Mouse (Mus musculus) ES-E14 (cell line): ENCODE data around the gene Olfr869. TPM values are rescaled to one million over a fixed set of nuclear protein-coding genes. Genes with fewer than 3 reads are reported as not detected.

ENCODE experiments used
- DNase-seq: peaks from one replicate; pipeline ENCODE4 v3.0.0-alpha.2; 2013; ENCODE audit warnings: low read depth, low spot score
- H3K27ac ChIP-seq: 2 replicates; pipeline ENCODE4 v1.5.1; 2012; ENCODE audit warnings: low read depth, mild to moderate bottlenecking, low read length, moderate library complexity, mixed read lengths; ENCODE audit not compliant: poor library complexity, insufficient read depth, severe bottlenecking
- H3K36me3 ChIP-seq: 2 replicates; pipeline ENCODE4 v1.6.1; 2012; ENCODE audit warnings: mild to moderate bottlenecking, low read length, moderate library complexity, mixed read lengths; ENCODE audit not compliant: control insufficient read depth, poor library complexity, insufficient read depth, severe bottlenecking
- H3K4me1 ChIP-seq, 2 experiments: fragments of 150-350 bp in 1 of 2; sonication (generic) in 1 of 2; 2 replicates each; pipeline ENCODE4 v1.6.1; 2012; ENCODE audit warnings: low read length in 2 of 2, mild to moderate bottlenecking in 1 of 2, mixed read lengths in 1 of 2; ENCODE audit not compliant: control insufficient read depth in 2 of 2, insufficient read depth in 2 of 2, poor library complexity in 1 of 2
- H3K4me3 ChIP-seq, 2 experiments: fragments of 150-350 bp in 1 of 2; sonication (generic) in 1 of 2; 2 replicates each; pipeline ENCODE4 v1.5.1; 2012; ENCODE audit warnings: low read length in 2 of 2, low read depth in 1 of 2, mild to moderate bottlenecking in 1 of 2, mixed read lengths in 1 of 2; ENCODE audit not compliant: insufficient read depth in 1 of 2, poor library complexity in 1 of 2, severe bottlenecking in 1 of 2
- H3K9ac ChIP-seq: 2 replicates; pipeline ENCODE4 v1.6.1; 2012; ENCODE audit warnings: low read depth, mild to moderate bottlenecking, low read length, mixed read lengths; ENCODE audit not compliant: poor library complexity, insufficient read depth, severe bottlenecking
- H3K9me3 ChIP-seq: fragments of 150-350 bp; sonication (generic); 2 replicates; pipeline ENCODE4 v1.6.1; 2012; ENCODE audit warnings: low read depth, mild to moderate bottlenecking, low read length; ENCODE audit not compliant: control insufficient read depth, insufficient read depth
- CHD2 ChIP-seq: IDR thresholded peaks from 2 replicates; pipeline ENCODE4 v1.6.1; 2014; ENCODE audit warnings: mild to moderate bottlenecking, low read depth, low read length, inconsistent platforms
- HCFC1 ChIP-seq: IDR thresholded peaks from 2 replicates; pipeline ENCODE4 v1.6.1; 2012; ENCODE audit warnings: low read length, inconsistent platforms, borderline replicate concordance; ENCODE audit not compliant: insufficient read depth
- MAFK ChIP-seq: IDR thresholded peaks from 2 replicates; pipeline ENCODE4 v1.6.1; 2014; ENCODE audit warnings: mild to moderate bottlenecking, low read depth, low read length, inconsistent platforms; ENCODE audit not compliant: insufficient read depth
- ZC3H11A ChIP-seq: IDR thresholded peaks from 2 replicates; pipeline ENCODE4 v1.6.1; 2012; ENCODE audit warnings: low read depth, mild to moderate bottlenecking, inconsistent platforms, low read length, borderline replicate concordance
- ZNF384 ChIP-seq: IDR thresholded peaks from 2 replicates; pipeline ENCODE4 v1.6.1; 2012; ENCODE audit warnings: low read depth, low read length, inconsistent platforms
- in situ Hi-C, 2 experiments: fragments of 600-800 bp; cut with MboI; formaldehyde crosslinking; loops; one replicate each; pipeline ENCODE4 v1.15.1; 2025; ENCODE audit warnings: low sequenced_read_pairs in 2 of 2, inconsistent platforms in 1 of 2; ENCODE audit not compliant: unreplicated experiment in 2 of 2
- total RNA-seq: library from RNA; depleted of rRNA; stranded (reverse); fragments of 300-350 nt; gene quantifications from 2 replicates; pipeline ENCODE4 v1.2.3, GENCODE M21; 2012; rRNA removed

Gene Olfr869
- not detected in 2 replicates for total RNA-seq

GRCm38 (mm10) chr9:20128709-20129108, at the start of gene Olfr869:
Gene Olfr869 (plus strand): TSS chr9:20129009.
- Histone ChIP-seq H3K4me1 (no peaks in the 10 kb centered on the region), H3K4me3 (no peak within 1 kb of the TSS), H3K27ac (no peak within 1 kb of the TSS), H3K9me3 (no peaks in the 10 kb centered on the region), H3K9ac (no peak within 1 kb of the TSS), H3K36me3 (no peaks in the 10 kb centered on the region)
- TF ChIP-seq MAFK = no peak
- no peak for DNase-seq
- in situ Hi-C loops = no loop called here

- no peak for DNase-seq
- in situ Hi-C loops = no loop called here
- TF ChIP-seq HCFC1 (no peak), MAFK (no peak), ZNF384 (no peak)
- H3K36me3 ChIP-seq = no peaks in the 10 kb centered on the region
- no peak within 1 kb of the TSS for H3K4me3 ChIP-seq
- H3K9me3 ChIP-seq = no peaks in the 10 kb centered on the region
- no peak within 1 kb of the TSS for H3K9ac ChIP-seq
- H3K27ac ChIP-seq = no peak within 1 kb of the TSS
- no peaks in the 10 kb centered on the region for H3K4me1 ChIP-seq
These were observed 30.5 kb upstream of the Olfr869 start, which contains the start of gene Olfr868 for GRCm38 (mm10) chr9:20098326-20098725. Gene Olfr868 (plus strand): TSS chr9:20098626.

- H3K4me3 ChIP-seq = no peak overlapping the region
- H3K4me1 ChIP-seq = no peaks in the 10 kb centered on the region
- H3K27ac ChIP-seq = no peak overlapping the region
- no peaks in the 10 kb centered on the region for H3K9me3 ChIP-seq
- no peaks in the 10 kb centered on the region for H3K36me3 ChIP-seq
- in situ Hi-C loops = no loop called here
- TF ChIP-seq ZC3H11A = no peak
- no peak for TF ChIP-seq HCFC1
- TF ChIP-seq MAFK = no peak
- no peak for TF ChIP-seq ZNF384
- no peak for TF ChIP-seq CHD2
- H3K9ac ChIP-seq = no peak overlapping the region
- no peak for DNase-seq
These were observed 20.9 kb downstream of the Olfr869 start for GRCm38 (mm10) chr9:20149706-20150105.

GRCm38 (mm10) chr9:20173957-20174356, 45.1 kb downstream of the Olfr869 start, which contains the start of gene Olfr870:
Gene Olfr870 (minus strand): TSS chr9:20174057.
- no peak within 1 kb of the TSS for H3K9ac ChIP-seq
- in situ Hi-C loops = no loop called here
- no peaks in the 10 kb centered on the region for H3K36me3 ChIP-seq
- H3K27ac ChIP-seq = no peak within 1 kb of the TSS
- TF ChIP-seq MAFK = no peak
- TF ChIP-seq HCFC1 = no peak
- no peak for TF ChIP-seq ZNF384
- no peak for TF ChIP-seq ZC3H11A
- no peak for TF ChIP-seq CHD2
- H3K4me1 ChIP-seq = no peaks in the 10 kb centered on the region
- no peak within 1 kb of the TSS for H3K4me3 ChIP-seq
- no peaks in the 10 kb centered on the region; the same call in 1 of the 2 replicates for H3K9me3 ChIP-seq
- DNase-seq = no peak

DNA sequence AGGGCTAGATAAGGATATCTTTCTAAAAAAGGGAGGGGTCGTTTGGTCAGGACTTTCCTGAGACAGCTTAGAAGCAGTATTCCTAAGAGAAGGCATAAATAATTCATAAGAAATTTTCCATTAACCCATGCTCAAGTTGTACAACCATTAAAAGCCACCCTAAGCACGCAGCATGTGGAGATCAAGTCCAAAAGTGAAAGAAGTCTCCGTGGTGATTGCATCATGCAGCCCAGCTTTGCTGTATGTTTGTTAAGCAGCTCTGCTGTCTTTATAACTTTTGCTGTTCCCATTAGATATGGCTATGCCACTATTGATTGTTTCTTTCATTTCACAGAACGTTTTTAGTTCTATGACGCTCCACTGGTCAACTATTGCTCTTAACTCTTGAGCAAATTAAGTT, 50.7 kb downstream of the Olfr869 start:
- Histone ChIP-seq H3K4me3 (no peak overlapping the region), H3K9me3 (peaks cover 1% of the 10 kb centered on the region; the same call in 1 of the 2 replicates), H3K9ac (no peak overlapping the region), H3K4me1 (no peaks in the 10 kb centered on the region), H3K27ac (no peak overlapping the region), H3K36me3 (no peaks in the 10 kb centered on the region)
- no peak for TF ChIP-seq CHD2
- no peak for DNase-seq
- in situ Hi-C loops = no loop called here

Other genes with a start within 250 kb of the Olfr869 start
- gene Olfr862, start 241.0 kb upstream of the Olfr869 start, total RNA-seq = not detected in 2 replicates
- 0.27 and 0.53 TPM in 2 replicates for gene Olfr77, start 212.1 kb upstream of the Olfr869 start, total RNA-seq
- not detected in 2 replicates for gene Olfr866, start 101.0 kb upstream of the Olfr869 start, total RNA-seq
- gene Olfr867, start 71.4 kb upstream of the Olfr869 start, total RNA-seq = not detected in 2 replicates
- gene Olfr868, start 30.4 kb upstream of the Olfr869 start, total RNA-seq = not detected in 2 replicates
- gene Olfr870, start 45.0 kb downstream of the Olfr869 start, total RNA-seq = not detected in 2 replicates
- gene Olfr871, start 83.2 kb downstream of the Olfr869 start, total RNA-seq = not detected in 2 replicates
- gene Olfr872, start 108.1 kb downstream of the Olfr869 start, total RNA-seq = not detected in 2 replicates
- not detected in 2 replicates for gene Olfr39, start 153.3 kb downstream of the Olfr869 start, total RNA-seq
- gene Olfr873, start 169.5 kb downstream of the Olfr869 start, total RNA-seq = not detected in 2 replicates
- 0.09 and 0.21 TPM in 2 replicates for gene Olfr18, start 207.1 kb downstream of the Olfr869 start, total RNA-seq